Mouse (Mus musculus): ENCODE results near the gene Runx3.

DNA sequence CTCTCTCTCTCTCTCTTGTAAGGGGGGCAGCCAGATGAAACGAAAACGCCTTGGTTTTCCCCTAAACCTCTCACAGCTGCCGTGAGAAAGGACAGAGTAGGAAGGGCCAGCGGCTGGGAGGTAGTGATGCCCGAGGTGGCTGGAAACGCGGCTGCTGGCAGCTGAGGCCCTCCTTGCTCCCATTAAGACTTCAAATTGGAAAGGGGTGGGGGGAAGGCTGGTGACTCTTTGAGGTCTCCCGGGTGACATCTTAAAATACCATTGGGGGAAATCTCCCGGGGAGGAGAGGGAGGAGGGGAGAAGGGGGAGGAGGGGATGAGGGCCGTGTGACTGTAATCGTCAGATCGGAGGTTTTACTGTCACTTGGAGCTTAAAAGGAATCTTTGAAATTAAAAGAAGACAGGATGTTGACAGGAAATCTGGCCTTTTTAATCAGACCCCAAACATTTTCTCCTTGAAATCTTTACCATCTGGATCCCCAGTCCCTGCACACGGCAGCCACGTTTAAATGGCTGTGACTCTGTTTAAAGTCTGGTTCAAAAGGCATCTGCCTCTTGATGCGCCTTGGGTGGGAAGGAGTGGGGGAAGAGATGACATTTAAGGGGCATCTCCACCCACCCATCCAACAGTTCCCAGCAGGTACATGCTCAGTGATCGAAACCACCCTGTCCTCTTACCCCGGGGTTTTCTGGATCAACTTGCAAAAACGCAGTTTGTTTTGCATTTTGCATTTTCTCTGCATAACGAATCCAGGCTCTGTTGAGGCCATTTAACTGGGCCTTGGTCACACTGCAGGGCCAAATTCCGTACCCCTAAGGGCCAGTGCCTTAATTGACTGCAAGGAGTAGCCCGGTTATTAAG, 33.9 kb downstream of the Runx3 start:
- TF ChIP-seq CTCF (IDR thresholded peaks at IDR 0.05; ENCODE audit: extremely low read depth, insufficient read depth, insufficient read length, insufficient replicate concordance) = no peak
- TF ChIP-seq POLR2A (IDR thresholded peaks at IDR 0.05; ENCODE audit: low read depth, low read length) = no peak
